Mouse (Mus musculus) layer of hippocampus, adult 6 months (tissue): ENCODE data around the gene Olfr328. TPM values are rescaled to one million over a fixed set of nuclear protein-coding genes. Genes with fewer than 3 reads are reported as not detected.

ENCODE experiments used
- long read RNA-seq, 2 experiments: library from polyadenylated mRNA; unstranded; transcript quantifications; one replicate each; pipeline ENCODE4 v2.0.0; 2019 to 2020
- polyA plus RNA-seq: library from polyadenylated mRNA; unstranded; fragments of <200 nt; fragmentation: Nextera tagmentation; gene quantifications from 2 replicates; pipeline ENCODE4 v1.2.3, GENCODE M21; 2021

The Olfr328 gene
- not detected in 2 replicates for polyA plus RNA-seq
- long read RNA-seq, experiment 1, result 0 reads
- long read RNA-seq, experiment 2, result 0 reads

DNA sequence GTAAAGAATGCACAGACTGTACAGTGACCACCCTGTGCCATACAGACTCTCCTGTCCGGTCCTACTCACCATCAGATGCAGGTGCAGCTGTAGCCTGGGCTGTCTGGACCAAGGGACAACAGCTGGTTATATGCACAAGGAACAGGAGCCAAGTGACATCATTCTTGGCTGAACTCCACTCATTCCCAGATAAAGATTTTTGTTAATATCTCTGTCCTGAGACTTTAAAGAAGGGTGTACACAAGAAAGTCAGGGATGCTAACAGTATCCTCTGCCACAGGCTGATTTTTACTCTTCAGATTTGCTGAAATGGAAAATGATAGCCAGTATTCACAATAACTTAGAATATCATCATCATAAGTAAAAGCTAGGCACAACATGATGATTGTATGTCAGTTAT is at the start of gene Olfr328:
Olfr328 (minus strand) TSS at position 101 of the 400 bp plus-strand sequence.

DNA sequence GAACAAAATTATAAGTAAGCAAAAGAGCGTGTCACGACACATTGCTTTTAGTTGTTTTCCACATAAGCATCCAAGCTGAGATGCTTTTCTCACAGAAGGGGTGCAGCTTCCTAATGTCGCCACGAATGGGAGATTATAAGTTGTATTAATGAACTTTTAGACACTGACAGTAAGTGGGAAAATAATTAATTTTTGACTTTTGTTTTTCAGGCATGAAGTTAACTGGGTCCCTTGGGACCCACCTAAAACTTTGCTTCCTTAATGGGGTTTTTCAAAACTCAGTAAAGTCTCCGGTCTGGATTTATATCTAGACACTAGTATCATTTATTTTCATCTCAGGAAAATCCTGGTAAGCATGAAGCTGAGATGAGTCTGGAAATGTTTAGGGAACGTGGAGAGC is 39.4 kb upstream of the Olfr328 start, which contains the start of gene Olfr324:
Olfr324 (plus strand) TSS at position 301 of the 400 bp plus-strand sequence.

DNA sequence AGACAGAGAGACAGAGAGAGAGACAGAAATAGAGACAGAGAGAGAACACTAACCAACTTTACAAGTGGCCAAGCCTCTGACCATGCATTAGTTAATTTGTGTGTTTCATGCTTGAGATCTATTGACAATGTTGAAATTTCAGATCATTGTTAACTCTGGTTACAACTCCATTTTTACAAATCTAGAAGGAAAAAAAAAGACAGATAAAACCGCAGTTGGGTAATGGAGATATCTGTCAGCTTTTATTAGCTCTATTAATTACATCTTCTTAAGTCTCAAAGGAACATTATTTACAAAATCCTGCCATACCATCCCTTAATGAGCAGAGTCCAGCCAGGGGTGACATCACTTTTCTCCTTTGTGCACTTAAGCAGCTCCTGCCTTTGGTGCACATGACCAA is 22.0 kb upstream of the Olfr328 start, which contains the start of gene Olfr325:
Olfr325 (plus strand) TSS at position 301 of the 400 bp plus-strand sequence.

DNA sequence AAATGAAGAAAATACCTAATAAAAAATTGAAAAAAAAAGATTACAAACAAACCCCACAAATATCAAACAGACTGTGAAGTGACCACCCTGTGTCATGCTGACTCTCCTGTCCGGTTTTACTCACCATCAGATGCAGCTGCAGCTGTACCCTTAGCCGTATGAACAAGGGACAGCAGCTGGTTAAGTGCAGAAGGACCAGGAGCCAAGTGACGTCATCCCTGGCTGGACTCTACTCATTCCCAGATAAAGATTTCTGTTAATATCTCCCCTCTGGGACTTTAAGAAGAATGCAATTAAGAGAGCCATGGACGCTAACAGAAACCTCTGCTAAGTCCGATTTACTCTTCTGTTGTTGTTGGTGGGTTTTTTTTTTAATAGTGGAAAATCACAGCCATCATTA is 15.0 kb upstream of the Olfr328 start, which contains the start of gene Olfr224:
Olfr224 (minus strand) TSS at position 149 of the 400 bp plus-strand sequence.

DNA sequence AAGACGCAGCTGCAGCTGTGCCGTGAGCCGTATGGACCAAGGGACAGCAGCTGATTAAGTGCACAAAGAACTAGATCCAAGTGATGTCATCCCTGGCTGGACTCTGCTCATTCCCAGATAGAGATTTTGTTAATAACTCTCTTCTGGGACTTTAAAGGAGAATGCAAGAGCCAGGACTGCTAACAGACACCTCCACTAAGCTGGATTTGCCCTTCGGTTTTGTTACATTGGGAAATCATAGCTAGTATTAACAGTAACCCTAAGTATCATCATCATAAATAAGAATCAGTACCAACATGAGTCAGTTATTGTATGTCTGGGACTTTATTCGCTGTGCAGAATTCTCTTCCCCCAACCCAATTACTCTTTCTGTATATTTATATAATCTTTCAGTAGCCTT is 9.1 kb downstream of the Olfr328 start, which contains the start of gene Olfr329-ps:
Olfr329-ps (minus strand) TSS at position 101 of the 400 bp plus-strand sequence.

DNA sequence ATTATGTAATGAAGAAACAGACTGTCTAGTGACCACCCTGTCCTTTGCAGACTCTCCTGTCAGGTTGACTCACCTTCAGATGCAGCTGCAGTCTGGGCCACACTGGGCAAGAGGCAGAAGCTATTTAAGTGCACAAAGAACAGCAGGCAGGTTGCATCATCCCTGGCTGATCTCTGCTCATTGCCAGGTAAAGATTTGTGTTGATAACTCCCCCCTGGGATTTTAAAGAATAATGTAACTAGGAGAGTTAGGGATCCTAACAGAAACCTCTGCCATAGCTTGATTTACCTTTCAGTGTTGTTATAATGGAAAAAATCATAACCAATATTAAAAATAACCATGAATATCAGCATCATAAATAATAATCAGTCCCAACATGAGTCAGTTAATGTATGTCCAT is 20.7 kb downstream of the Olfr328 start, which contains the start of gene Olfr330:
Olfr330 (minus strand) TSS at position 101 of the 400 bp plus-strand sequence.

DNA sequence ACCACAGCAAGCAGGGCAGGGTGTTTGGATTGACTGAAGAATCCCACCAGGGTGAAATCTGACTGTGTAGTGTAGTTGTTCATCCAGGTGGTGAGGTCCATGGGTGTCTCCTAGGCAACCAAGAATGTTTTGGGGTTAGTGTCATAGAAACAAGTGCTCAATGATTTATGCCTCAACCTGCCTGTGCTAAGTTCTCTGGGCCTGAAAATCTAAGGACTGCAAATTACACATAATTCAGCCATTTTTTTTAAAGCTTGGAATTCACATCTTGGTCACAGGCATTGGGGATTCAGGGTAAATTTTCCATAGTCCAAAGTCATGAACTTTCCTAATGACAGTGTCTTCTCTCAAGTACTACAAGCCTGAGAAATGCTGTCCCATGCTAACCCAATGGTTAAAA is 53.0 kb downstream of the Olfr328 start, which contains the start of gene Olfr331:
Olfr331 (minus strand) TSS at position 101 of the 400 bp plus-strand sequence.

Other genes with a start within 250 kb of the Olfr328 start
- gene Zfp692, start 248.6 kb downstream of the Olfr328 start, polyA plus RNA-seq, result 4.4 and 6.1 TPM in 2 replicates
- 30.0 and 30.5 TPM in 2 replicates for gene Zfp672, start 225.3 kb downstream of the Olfr328 start, polyA plus RNA-seq
- 15.5 and 17.7 TPM in 2 replicates for gene Sh3bp5l, start 224.9 kb downstream of the Olfr328 start, polyA plus RNA-seq
- 0.18 TPM in 1 of 2 replicates, not detected in the other for gene Lypd8, start 176.6 kb downstream of the Olfr328 start, polyA plus RNA-seq
- not detected in 2 replicates for gene 1810065E05Rik, start 134.5 kb downstream of the Olfr328 start, polyA plus RNA-seq
- gene Gm12253, start 123.1 kb downstream of the Olfr328 start, polyA plus RNA-seq, result not detected in 2 replicates
- not detected in 2 replicates for gene Lypd9, start 102.7 kb downstream of the Olfr328 start, polyA plus RNA-seq
- not detected in 2 replicates for gene Olfr30, start 93.4 kb downstream of the Olfr328 start, polyA plus RNA-seq
- gene Olfr332, start 63.1 kb downstream of the Olfr328 start, polyA plus RNA-seq, result not detected in 2 replicates
- not detected in 2 replicates for gene Olfr331, start 53.1 kb downstream of the Olfr328 start, polyA plus RNA-seq
- gene Olfr330, start 20.8 kb downstream of the Olfr328 start, polyA plus RNA-seq, result not detected in 2 replicates
- gene Olfr329-ps, start 9.2 kb downstream of the Olfr328 start, polyA plus RNA-seq, result not detected in 2 replicates
- gene Olfr224, start 14.9 kb upstream of the Olfr328 start, polyA plus RNA-seq, result not detected in 2 replicates
- not detected in 2 replicates for gene Olfr325, start 22.1 kb upstream of the Olfr328 start, polyA plus RNA-seq
- gene Olfr324, start 39.5 kb upstream of the Olfr328 start, polyA plus RNA-seq, result not detected in 2 replicates
- gene 2210407C18Rik, start 60.4 kb upstream of the Olfr328 start, polyA plus RNA-seq, result not detected in 2 replicates
- gene Olfr323, start 74.9 kb upstream of the Olfr328 start, polyA plus RNA-seq, result not detected in 2 replicates
- gene Trim58, start 84.8 kb upstream of the Olfr328 start, polyA plus RNA-seq, result not detected in 2 replicates
- not detected in 2 replicates for gene Olfr322, start 103.1 kb upstream of the Olfr328 start, polyA plus RNA-seq
- gene Olfr320, start 125.5 kb upstream of the Olfr328 start, polyA plus RNA-seq, result not detected in 2 replicates
- gene Olfr319, start 143.5 kb upstream of the Olfr328 start, polyA plus RNA-seq, result not detected in 2 replicates
- gene Olfr318, start 168.4 kb upstream of the Olfr328 start, polyA plus RNA-seq, result not detected in 2 replicates
- gene Olfr317, start 183.6 kb upstream of the Olfr328 start, polyA plus RNA-seq, result 0.09 and 0.13 TPM in 2 replicates
- gene Olfr316, start 197.1 kb upstream of the Olfr328 start, polyA plus RNA-seq, result 0.67 and 0.89 TPM in 2 replicates
- not detected in 2 replicates for gene Olfr315, start 217.6 kb upstream of the Olfr328 start, polyA plus RNA-seq
- not detected in 2 replicates for gene Olfr314, start 227.3 kb upstream of the Olfr328 start, polyA plus RNA-seq
- 28.9 and 30.2 TPM in 2 replicates for gene Fam183b, start 246.3 kb upstream of the Olfr328 start, polyA plus RNA-seq